Mouse (Mus musculus) c-Kit-positive CD71-positive TER-119-negative erythroid progenitor cells, embryonic 14.5 days (primary cell): Measurements from ENCODE around the gene S1pr5.
A peak's percentile ranks its signal among the peaks of the same experiment; 100 is the strongest.
"Not testable (repeated sequence)": the region's sequence is repeated elsewhere in the genome, so short reads cannot be mapped to it uniquely, and the experiment has no call there.

Experiments
- DNase-seq: peaks from one replicate; pipeline ENCODE4 v3.0.0-alpha.2; 2013; ENCODE audit warnings: low read depth

The S1pr5 gene

DNA sequence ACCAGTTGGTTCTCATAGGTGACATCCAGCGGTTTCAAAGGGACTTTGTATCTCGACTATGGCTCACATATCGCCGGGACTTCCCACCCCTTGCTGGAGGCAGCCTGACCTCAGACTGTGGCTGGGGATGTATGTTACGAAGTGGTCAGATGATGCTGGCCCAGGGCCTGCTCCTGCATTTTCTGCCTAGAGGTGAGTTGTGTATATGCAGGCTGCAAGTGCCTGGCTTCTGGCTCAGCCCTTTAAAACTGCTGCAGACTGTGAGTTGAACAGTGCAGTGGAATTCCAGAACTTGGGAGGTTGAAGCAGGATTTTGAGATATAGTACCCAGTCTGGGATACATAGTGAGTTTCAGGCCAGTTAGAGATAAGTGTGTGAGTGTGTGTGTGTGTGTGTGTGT lies 18.6 kb upstream of the S1pr5 start:
- no peak for DNase-seq

DNA sequence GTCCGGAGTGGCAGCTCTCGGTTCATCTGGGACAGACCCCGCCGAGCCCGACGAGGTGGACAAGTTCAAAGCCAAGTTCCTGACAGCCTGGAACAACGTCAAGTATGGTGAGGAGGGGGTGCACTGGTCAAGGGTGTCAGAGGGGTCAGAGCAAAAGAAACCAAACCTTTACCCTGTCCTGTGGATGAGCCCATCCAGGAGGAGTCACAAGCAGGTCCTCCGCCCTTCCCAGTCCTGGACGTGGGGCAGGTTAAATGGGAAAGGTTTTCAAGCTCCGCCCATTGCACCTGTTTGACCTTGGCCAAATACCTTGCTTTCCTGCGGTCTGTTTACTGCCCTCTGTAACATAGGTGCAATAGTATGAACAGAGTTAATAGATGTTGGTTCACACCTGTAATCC lies 17.4 kb upstream of the S1pr5 start:
- no peak for DNase-seq

DNA sequence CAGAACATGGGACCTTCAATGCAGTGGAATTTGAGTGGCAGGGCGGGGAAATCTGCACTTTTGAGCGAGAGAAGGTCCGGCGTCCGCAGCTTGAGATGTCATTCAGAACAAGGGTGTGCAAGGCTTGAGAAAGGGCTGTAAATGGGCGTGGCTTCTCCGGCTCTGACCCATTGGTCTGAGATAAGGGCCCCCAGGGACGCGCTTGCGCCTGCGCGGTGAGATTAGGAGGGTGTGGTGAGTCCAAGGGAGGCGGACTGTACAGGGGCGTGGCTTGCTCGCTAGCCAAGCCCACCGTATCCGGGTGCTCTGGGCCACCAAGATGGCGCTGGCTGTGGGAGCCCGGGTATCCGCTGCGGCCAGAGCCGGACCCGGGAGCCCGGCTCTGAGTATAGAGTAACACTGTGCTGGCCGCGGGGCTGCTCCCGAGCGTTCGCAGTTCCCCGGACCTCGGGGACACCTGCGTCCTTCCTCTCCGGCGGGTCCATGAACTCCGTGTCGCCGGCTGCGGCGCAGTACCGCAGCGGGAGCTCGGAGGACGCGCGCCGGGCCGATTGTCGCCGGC lies 16.8 kb upstream of the S1pr5 start, which contains the start of gene Atg4d:
Gene Atg4d, plus strand, starts transcription at position 294 of the 562 bp plus-strand sequence.
- peak; percentile 99 for DNase-seq

DNA sequence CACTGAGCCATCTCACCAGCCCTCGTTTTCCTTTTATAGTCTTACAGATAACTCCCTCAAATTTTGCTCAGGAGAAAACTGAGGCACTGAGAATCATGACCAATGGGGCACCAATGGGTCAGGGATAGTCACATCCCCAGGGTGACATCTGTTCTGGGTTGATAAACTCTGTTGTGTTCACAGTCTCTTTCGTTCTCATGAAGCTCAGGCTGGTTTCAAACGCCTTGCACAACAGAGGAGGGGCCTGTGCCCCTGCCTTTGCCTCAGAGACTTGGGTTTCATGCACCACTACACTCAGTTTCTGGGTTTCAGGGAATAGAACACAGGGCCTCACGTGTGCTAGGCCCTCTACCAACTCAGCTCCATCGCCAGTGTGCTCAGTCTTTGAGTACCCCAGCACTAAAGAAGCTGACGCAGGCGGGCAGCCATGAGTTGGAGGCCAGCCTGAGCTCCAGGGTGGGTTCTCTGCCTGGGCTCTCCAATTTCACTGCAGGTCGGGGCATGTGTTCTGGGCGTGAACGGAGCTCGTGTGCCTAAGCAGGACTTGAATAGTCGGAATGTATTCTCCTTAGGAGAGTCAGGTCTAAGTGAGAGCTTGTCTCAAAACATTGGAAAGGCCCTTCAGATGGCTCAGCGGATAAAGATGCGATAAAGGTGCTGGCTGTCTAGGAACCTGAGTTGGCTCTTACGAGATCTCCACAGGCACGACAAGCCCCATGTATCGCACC lies 16.2 kb upstream of the S1pr5 start:
- DNase-seq = peak; percentile 89

DNA sequence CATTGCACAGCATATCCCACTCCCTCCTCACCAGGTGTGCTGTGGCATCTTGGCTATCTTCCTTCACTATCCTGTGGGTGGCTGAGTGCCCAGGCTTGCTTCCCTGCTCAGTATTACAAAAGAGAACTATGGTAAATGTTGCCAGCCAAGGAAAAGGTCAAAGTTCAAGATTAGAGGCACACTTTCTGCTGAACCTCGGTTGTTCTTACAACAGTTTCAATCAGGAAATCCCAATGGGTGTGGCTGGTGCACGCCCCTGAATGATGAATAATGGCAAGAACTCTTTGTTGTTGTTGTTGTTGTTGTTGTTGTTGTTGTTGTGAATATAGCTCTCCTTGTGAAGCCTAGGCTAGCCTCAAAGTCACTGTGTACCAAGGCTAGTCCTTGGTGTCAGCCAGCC lies 13.6 kb upstream of the S1pr5 start:
- no peak for DNase-seq

DNA sequence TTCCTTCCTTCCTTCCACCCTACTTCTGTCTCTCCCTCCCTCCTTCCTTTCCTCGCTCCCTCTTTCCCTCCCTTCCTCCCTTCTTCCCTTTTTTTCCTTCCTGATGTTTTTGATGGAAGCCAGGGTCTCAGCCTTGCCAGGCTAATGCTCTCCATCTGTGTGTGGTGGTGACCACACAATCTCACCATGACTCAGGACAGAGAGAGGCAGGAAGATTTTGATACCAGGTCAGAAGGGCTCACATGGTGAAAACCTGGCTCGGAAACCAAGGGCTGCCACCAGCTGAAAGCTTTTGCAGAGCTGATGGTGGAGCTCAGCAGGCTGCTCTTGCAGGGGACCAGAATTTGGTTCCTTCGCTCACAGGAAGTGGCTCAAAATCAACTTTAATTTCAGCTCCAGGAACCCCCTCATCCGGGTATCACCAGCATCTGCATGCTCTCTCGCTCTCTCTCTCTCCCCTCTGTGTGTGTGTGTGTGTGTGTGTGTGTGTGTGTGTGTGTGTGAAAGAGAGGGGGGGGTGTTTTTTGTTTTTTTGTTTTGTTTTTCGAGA lies 12.3 kb upstream of the S1pr5 start:
- DNase-seq = no peak

DNA sequence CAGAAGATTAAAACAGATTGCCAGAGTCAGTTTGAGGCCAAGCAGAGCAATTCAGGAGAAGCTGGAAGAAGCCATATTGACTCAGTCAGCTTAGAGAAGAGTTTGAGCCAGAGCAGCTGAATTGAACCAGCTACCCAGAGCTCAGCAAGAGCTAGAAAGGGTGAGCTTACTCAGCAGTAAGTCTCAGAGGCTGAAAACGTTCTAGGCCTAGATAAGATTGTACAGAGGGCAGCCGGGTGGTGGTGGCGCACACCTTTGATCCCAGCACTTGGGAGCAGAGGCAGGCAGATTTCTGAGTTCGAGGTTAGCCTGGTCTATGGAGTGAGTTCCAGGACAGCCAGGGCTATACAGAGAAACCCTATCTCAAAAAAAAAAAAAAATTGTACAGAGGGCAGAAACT lies 8.1 kb upstream of the S1pr5 start:
- DNase-seq = not testable (repeated sequence)

DNA sequence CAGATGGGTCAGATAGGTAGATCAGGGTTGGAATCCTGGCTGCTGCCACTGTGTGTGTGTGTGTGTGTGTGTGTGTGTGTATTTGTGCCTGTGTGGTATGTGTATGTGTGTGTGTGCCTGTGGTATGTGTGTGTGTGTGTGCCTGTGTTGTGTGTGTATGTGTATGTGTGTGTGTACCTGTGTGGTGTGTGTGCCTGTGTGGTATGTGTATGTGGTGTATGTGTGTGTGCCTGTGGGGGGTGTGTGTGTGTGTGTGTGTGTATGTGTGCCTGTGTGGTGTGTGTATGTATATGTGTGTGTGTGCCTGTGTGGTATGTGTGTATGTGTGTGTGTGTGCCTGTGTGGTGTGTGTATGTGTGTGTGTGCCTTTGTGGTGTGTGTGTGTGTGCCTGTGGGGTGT lies 6.4 kb upstream of the S1pr5 start:
- no peak for DNase-seq

DNA sequence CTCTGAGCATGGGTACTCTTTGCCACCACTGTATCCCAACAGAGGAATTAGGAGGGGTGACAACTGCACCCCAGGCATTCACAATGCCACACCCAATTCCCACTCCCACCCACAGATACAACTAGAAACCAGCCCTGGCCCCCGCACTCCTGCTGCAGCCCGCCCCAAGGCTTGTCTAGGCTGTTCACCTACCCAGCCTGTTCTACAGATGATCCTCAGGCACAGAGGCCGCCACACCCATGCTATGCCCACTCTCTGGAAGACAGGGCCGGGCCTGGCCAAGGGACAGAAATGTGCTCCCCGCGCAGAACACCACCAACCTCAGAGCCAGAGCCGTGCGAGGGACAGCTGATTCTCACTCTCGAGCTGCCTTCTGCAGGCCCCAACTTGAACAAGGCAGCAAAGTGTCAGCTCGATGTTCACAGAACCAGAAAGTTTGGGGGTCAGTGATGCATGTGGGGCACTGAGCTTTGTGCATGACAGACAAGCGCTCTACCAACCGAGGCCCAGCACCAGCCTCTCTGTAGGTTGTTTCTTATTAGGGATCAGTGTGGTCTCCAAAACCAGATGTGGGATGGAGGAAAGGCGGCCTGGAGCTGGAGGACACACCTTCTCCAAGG lies 3.0 kb upstream of the S1pr5 start:
- no peak for DNase-seq

DNA sequence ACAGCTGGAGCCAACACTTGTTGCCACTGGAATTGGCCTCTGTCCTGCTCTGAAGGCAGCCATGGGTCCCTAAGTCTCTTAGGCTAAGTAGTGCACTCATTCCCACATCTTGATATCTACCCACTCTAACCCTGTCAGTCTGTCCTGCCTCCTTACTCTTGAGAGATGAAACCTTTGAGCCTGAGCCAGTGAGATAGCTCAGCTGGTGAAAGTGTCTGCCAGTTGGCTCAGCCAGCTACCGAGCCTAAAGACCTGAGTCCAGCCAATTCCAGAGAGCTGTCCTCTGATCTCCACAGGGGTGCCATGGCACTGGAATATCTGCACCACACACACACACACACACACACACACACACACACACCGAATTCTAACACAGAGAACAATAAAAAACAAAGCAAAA lies 2.3 kb upstream of the S1pr5 start:
- DNase-seq = no peak

DNA sequence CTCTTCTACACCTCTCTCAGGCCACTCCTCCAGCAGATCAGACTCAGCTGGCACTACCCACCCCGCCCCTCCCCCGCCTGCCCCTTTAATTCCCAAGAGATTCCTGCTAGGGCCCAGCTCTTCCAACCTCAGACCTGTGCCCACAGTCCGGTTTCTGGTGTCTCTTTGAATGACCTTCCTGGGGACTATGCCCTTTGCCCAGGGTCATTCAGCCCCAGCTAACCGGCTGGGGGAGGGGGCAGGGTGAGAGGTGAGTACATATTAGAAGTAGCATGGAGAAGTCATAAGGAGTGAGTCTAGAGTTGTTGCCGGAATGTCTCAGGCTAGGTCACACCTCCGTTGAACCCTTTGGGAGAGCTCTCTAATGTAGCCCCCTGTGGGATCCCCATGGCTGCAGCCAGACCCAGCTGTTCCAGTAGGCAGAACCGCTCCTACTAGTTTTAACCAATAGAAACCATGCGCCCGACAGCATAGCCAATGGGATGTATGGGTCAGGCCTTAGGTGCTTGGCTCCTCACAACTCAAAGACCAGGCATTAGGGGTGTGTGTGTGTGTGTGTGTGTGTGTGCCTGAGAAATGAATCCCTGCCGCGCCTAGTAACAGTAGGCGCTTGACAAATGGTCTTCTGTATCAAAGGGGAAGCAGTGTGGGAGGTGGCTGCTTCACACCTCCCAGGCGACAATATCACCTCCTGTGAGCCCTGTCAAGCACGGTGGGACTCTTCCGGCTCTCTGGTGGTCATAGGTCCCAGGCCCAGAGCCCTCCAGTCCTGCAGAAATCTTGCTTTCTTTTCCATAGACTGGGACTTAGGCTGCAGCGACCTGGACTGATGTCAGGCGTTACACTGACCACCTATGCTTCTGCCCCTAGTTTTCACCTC lies 1.6 kb upstream of the S1pr5 start:
- DNase-seq = no peak

DNA sequence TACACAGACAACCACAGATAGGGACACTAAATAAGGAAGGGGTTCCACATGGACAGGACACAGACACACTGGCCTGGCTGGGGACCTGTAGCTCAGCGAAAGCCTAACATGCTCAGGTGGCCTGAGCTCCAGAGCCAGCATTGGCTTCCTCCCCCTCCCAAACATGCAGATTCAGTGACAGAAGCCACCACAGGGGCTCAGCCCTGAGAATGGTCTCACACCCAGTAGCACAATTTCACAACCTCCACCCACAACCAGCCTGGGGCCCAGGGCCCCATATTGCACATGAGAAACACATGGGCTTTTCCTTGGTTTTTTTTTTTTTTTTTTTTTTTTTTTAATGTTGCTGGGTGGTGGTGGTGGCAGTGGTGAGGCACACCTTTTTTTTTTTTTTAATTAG lies 1.9 kb downstream of the S1pr5 start:
- no peak for DNase-seq

DNA sequence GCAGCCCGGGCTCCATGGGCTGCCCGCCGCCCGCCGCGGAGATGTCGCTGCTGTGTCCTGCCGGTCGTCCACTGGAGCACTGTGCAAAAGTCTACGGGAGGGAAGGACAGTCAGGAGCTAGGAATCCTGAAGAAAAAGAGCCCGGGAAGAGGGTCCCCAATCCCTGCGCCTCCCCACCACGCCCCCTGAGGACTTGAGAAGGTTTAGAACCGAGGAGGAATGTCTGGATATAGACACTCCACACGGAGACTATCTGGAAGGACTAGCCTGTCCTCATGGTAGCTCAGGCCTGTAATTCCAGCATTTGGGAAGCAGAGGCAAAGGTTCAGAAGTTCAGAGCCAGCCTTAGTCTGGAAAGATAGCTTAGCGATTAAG lies 3.1 kb downstream of the S1pr5 start:
- DNase-seq = no peak

DNA sequence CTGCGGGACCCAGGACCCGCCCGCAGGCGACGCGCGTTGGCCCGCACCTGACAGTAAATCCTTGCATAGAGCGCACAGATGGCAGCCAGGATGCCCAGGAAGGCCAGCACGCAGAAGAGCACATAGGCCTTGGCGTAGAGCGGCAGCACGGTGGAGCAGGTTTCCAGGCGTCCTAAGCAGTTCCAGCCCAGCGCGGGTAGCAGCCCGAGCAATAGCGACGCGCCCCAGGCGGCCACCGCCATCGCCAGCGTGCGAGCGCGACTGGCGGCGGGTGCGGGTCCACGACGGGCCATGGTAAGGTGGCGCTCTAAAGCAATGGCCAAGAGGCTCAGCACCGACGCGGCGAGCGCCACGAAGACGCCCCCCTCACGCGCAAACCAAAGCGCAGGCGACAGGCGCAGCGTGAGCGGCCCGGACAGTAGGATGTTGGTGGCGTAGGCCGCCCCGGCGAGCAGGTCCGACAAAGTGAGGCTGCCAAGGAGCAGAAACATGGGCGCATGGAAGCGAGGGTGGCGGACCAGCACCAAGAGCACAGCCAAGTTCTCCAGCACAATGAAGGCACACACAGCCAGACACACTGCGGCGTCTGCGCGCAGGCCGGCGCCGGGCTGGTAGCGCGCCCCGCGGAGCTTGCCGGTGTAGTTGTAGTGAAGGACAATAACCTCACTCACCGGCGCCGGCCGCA lies 3.7 kb downstream of the S1pr5 start:
- no peak for DNase-seq

DNA sequence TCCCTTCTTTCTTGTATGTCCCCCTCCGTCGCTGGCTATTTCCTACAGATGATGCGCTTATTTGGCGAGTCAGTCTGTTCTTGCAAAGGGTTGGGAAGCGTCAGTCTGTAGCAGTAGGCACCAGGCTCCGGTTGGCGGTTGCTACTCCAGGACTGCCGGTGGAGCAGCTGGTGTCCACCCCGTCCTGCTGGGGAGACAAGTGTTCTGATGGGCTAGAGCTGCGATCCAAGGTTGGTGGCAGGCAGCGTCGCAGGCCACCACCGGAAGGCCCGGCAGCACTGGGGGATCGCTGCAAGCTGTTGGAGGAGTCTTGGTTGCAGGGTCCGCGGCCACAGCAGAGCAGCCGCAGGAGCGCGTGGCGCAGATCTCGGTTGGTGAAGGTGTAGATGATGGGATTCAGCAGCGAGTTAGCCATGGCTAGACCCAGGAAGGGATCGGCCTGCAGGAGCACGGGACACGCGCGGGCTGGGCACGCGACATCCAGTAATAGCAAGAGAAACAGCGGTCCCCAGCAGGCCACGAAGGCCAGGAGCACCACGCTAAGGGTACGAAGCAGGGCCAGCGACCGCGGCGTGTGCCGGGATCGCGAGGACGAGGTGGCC lies 4.3 kb downstream of the S1pr5 start:
- no peak for DNase-seq

DNA sequence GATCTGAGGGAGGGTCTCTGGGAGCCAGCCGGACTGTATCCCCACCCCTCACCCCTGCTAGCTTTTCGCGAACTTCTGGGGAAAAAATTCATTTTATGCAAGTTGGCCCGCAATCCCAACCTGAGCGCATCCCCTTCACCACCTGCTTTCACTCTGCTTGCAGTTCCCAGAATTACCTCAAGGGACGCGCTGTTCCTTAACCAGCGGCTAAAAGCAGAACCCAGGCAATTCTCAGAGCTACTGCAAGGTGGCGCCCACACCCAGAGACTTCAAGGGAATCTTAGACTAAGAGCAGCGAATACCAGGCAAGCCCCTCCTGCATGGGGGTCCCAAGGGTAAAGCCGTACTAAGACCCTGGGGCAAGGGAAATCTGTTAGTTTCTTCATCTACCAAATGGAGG lies 6.9 kb downstream of the S1pr5 start:
- peak; percentile 85 for DNase-seq

DNA sequence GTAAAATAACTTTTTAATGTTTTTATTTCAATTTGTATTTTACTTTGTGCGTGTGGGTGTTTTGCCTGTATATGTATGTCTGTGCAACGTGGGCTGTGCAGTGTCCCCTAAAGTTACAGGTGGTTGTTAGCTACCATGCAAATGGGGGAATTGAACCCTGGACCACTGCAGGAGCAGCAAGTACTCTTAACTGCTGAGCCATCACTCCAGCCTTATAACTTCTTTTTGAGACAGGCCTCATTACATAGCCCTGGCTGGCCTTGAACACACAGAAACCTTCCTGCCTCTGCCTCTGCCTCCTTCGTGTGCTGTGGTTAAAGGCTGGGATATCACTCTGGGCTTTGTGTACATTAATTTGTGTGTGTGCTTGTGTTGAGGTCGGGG lies 8.8 kb downstream of the S1pr5 start:
- DNase-seq = no peak

DNA sequence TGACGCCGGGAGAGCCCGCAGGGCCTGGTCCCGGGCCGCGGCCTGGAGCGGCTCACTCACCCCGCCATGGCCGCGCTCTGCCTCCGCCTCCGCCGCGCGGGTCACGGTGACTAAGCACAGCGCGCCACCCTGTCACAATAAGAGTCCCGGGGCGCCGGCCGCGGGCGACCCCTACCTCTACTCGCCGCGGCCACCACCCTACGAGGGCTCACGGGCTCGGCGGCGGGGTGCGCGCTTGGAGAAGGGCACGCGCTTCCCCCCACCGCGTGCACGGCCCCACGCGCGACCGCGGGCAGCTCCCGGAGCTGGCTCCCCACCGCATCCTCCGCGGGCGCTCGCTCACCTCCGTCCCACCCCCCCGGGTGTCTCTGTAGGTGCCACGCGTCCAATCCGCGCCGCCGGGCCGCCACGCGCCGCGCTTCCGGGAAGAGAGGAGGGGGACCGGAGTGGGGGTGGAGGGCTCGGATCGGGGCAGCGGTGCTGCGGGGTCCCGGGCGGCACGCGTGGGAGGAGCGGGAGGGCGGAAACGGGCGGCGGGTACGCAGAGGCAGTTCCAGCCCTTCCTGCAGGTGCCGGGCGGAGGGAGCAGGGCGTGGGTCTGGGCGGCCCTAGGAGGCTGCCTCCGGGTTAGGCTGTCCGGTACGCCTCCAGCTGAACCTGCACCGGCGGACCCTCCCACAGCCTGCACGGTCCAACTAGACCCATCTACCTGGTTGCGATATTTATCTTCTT lies 9.3 kb downstream of the S1pr5 start, which contains the start of gene Keap1:
Gene Keap1, minus strand, starts transcription at position 629 of the 732 bp plus-strand sequence.
- DNase-seq = peak; percentile 46

DNA sequence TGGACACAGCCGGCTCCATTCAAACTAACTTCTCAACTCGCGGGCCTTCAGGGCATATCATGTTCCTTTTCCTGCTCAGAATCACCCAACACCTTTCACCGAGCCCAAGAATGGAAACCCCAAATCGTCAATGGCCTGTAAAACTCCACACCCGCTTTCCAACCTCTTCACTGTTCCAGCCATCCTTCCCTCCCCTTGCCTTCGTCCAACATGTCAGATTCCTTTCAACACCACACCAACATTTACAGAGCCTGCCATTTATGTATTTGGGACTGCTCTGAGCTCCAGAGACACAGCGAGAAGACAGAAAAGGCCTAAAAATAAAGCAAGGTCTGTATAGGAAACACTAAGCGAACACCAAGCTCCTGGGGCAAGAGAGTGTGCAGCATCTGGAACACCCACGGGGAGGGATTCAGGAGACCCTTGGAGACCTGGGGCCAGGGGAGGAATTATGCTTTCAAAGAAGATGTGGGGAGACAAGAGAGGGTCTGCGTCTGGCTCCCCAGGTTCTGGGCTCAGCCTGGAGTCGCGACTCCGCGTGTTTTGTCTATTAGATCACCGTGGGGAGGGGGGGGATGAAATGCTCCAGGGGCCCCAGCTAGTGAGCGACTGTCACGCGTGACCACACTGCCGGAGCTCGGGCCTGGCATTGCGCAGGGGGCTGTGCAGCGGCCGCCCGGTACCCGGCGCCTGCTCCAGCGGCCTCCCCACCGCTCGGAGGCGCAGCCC lies 10.1 kb downstream of the S1pr5 start:
- DNase-seq = no peak
